Mouse (Mus musculus) limb, embryonic 14.5 days (tissue): ENCODE results near the gene Tk2. TPM values are rescaled to one million over a fixed set of nuclear protein-coding genes. Genes with fewer than 3 reads are reported as not detected.
A peak's percentile ranks its signal among the peaks of the same experiment; 100 is the strongest.

Experiments used
- ATAC-seq: fragments of 200-750 bp; cut with Nextera tagmentation; 2 replicates; pipeline ENCODE4 v1.8.0; 2017; ENCODE audit warnings: low read depth, moderate number of reproducible peaks, moderate TSS enrichment; ENCODE audit not compliant: low FRiP score
- DNase-seq: peaks from one replicate; pipeline ENCODE4 v3.0.0-alpha.2; 2015; ENCODE audit warnings: low spot score
- H3K27ac ChIP-seq: fragments of 300-500 bp; sonication (generic); replicated peaks from 2 replicates; pipeline ENCODE4 v1.5.1; 2014; ENCODE audit warnings: low read depth, mild to moderate bottlenecking, low read length, moderate library complexity, mixed read lengths
- H3K27me3 ChIP-seq: fragments of 300-500 bp; sonication (generic); 2 replicates; pipeline ENCODE4 v1.6.1; 2014; ENCODE audit warnings: low read length, mixed read lengths; ENCODE audit not compliant: control insufficient read depth, insufficient read depth
- H3K36me3 ChIP-seq: fragments of 300-500 bp; sonication (generic); 2 replicates; pipeline ENCODE4 v1.6.1; 2014; ENCODE audit warnings: mild to moderate bottlenecking, low read length, moderate library complexity, mixed read lengths; ENCODE audit not compliant: control insufficient read depth, insufficient read depth
- H3K4me1 ChIP-seq: fragments of 300-500 bp; sonication (generic); 2 replicates; pipeline ENCODE4 v1.6.1; 2014; ENCODE audit warnings: antibody characterized with exemption, low read length, mixed read lengths; ENCODE audit not compliant: control insufficient read depth, insufficient read depth
- H3K4me2 ChIP-seq: fragments of 300-500 bp; sonication (generic); replicated peaks from 2 replicates; pipeline ENCODE4 v1.6.1; 2014; ENCODE audit warnings: low read depth, mild to moderate bottlenecking, low read length, moderate library complexity; ENCODE audit not compliant: severe bottlenecking
- H3K4me3 ChIP-seq: fragments of 300-500 bp; sonication (generic); replicated peaks from 2 replicates; pipeline ENCODE4 v1.5.1; 2014; ENCODE audit warnings: low read length
- H3K9ac ChIP-seq: fragments of 300-500 bp; sonication (generic); 2 replicates; pipeline ENCODE4 v1.6.1; 2014; ENCODE audit warnings: mild to moderate bottlenecking, low read depth, low read length, moderate library complexity; ENCODE audit not compliant: severe bottlenecking
- H3K9me3 ChIP-seq: fragments of 300-500 bp; sonication (generic); 2 replicates; pipeline ENCODE4 v1.6.1; 2016; ENCODE audit warnings: low read length; ENCODE audit not compliant: control insufficient read depth
- POLR2A ChIP-seq: fragments of 200-500 bp; IDR thresholded peaks from 2 replicates; pipeline ENCODE4 v1.8.0; 2012; ENCODE audit warnings: inconsistent platforms, mild to moderate bottlenecking, moderate library complexity, borderline replicate concordance; ENCODE audit not compliant: insufficient read depth, insufficient read length; ENCODE audit errors: extremely low read depth
- WGBS: fragments of 180-500 bp; shearing (Covaris S2); extraction: QIAGEN DNeasy Blood & Tissue Kit; methylation state at CpG from one replicate; pipeline ENCODE4 v1.1.7; 2014; 5-methylcytosine and 5-hydroxymethylcytosine counted together
- polyA plus RNA-seq, 2 experiments: library from polyadenylated mRNA; depleted of rRNA in 1 of 2; stranded (reverse) in 1 of 2; unstranded in 1 of 2; fragments of >200 nt; fragmentation: Nextera tagmentation in 1 of 2; extraction: Ambion mirVana in 1 of 2; gene quantifications; 2 replicates each; pipeline versions ENCODE4 v1.2.1 to v1.2.3; 2012 to 2014

Tk2 gene
- polyA plus RNA-seq, 2 experiments = 18.5 to 19.2 TPM

DNA sequence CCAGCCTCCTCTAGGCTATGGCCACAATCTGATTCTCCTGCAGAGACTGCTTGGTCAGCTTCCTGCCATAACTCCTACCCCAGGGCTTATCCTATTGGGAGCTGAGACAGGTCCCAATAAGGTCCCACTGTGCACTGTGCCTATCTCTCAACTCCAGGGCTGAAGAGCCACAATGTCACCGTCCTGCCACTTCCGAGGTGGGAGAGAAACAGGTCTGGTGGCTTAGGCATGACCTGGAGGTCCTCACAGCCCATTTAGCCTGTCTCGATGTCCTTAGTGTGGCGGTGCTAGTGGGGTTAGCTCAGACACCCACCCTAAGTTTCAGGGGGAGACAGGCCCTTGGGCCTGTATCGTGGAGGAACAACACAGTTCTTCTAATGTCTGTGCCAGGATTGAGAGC, 30.8 kb downstream of the Tk2 start:
- Histone ChIP-seq H3K4me2 (no peak overlapping the region), H3K4me3 (no peak overlapping the region), H3K36me3 (no peaks in the 10 kb centered on the region), H3K9ac (no peak overlapping the region), H3K9me3 (no peaks in the 10 kb centered on the region), H3K4me1 (no peaks in the 10 kb centered on the region), H3K27ac (no peak overlapping the region), H3K27me3 (no peaks in the 10 kb centered on the region)
- DNase-seq = no peak
- no peak for TF ChIP-seq POLR2A
- whole genome bisulfite sequencing = 89% methylated on average over 5 of the region's 5 CpGs
- ATAC-seq = no peak

DNA sequence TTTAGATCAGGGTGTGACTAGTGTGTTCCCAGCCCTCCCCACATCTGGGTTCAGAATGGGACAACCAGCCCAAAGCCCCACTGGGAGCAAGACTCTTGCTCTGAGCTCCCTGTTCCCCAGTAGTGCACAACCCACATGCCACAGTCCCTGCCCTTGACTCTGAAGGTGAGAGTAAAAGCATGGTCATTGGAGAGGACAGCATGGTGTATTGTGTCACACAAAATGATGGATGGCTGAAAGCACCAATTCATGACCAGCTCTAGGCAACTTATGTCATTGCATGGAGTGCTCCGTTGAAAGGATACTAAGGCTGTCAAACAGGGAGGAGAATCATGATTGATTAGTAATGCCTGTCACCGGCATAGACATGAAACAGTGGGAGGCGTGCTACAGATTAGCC, 43.1 kb downstream of the Tk2 start:
- Histone ChIP-seq H3K27ac (no peak overlapping the region), H3K36me3 (no peaks in the 10 kb centered on the region), H3K4me2 (no peak overlapping the region), H3K4me3 (no peak overlapping the region), H3K9ac (no peak overlapping the region), H3K27me3 (no peaks in the 10 kb centered on the region), H3K9me3 (no peaks in the 10 kb centered on the region), H3K4me1 (no peaks in the 10 kb centered on the region)
- WGBS = 70% methylated on average over 3 of the region's 3 CpGs
- no peak for TF ChIP-seq POLR2A
- no peak for ATAC-seq
- DNase-seq = no peak

DNA sequence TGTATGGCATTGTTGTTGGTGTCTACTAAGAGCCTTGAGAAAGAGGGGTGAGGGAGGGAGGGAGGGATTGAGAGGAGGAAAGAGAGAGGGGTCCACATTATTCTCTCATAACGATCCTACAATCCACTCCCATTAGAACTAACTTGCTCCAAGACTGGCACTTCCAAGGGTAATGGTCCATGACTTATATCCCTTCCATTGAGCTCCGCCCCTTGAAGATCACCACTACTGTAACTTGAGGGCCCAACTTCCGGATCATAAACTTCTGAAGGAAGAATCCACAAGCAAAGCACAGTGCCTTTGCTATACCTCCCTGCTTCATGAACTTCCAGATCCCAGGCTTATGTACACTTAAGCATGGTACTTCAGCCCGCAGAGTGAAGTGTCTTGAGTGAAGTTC, 46.0 kb downstream of the Tk2 start:
- Histone ChIP-seq H3K4me1 (no peaks in the 10 kb centered on the region), H3K27ac (no peak overlapping the region), H3K36me3 (no peaks in the 10 kb centered on the region), H3K9ac (no peak overlapping the region), H3K27me3 (no peaks in the 10 kb centered on the region), H3K4me2 (no peak overlapping the region), H3K9me3 (no peaks in the 10 kb centered on the region), H3K4me3 (no peak overlapping the region)
- ATAC-seq = no peak
- DNase-seq = no peak
- WGBS = 82% methylated on average over 4 of the region's 4 CpGs
- no peak for TF ChIP-seq POLR2A

DNA sequence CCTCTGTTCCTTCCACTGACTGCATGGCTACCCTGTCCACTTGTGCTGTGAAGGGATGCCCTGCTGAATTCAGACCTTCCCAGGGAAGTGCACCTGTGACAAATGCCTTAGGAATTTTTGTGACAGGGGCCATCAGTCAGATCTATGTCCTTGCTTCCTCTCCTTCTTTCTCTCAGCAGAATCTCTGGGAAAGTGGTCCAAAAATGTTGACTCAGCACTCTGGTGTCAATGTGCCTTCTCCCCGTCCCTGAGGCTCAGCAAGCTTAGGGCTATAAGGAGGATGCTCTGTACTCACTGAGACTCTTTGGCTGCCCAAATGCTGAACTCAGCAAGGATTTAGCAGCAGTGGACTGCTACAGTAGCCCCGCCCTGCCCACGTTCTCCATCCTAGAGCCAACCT, 46.7 kb downstream of the Tk2 start:
- no peak for ATAC-seq
- no peaks in the 10 kb centered on the region for H3K27me3 ChIP-seq
- 61% methylated on average over 3 of the region's 3 CpGs for WGBS
- no peak for TF ChIP-seq POLR2A
- no peak overlapping the region for H3K4me2 ChIP-seq
- H3K36me3 ChIP-seq = no peaks in the 10 kb centered on the region
- no peaks in the 10 kb centered on the region for H3K9me3 ChIP-seq
- DNase-seq = no peak
- no peak overlapping the region for H3K4me3 ChIP-seq
- no peak overlapping the region for H3K9ac ChIP-seq
- H3K27ac ChIP-seq = no peak overlapping the region
- no peaks in the 10 kb centered on the region for H3K4me1 ChIP-seq

DNA sequence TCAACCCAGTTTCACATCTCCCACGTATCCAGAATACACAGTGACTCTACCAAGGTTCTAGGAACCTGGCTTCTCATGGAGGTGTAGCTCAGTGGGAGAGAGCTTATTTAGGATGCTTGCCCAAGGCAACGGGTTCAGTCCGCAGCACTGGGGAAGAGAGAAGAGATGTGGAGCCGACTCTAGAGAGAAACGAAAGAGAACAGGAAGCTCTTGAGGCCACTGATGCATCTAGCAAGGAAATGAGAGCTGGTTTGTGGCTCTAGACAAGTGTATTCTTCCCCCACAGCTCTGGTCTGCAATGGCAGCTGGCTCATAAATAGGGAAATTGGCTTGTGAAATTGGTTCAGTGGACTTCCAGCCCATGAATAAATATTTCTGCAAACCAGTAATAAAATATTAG, 48.6 kb downstream of the Tk2 start:
- H3K9ac ChIP-seq = no peak overlapping the region
- DNase-seq (no peak), ATAC-seq (no peak)
- no peaks in the 10 kb centered on the region for H3K4me1 ChIP-seq
- H3K4me2 ChIP-seq = no peak overlapping the region
- no peaks in the 10 kb centered on the region for H3K36me3 ChIP-seq
- H3K27me3 ChIP-seq = no peaks in the 10 kb centered on the region
- 81% methylated on average over 5 of the region's 5 CpGs for WGBS
- no peak overlapping the region for H3K4me3 ChIP-seq
- TF ChIP-seq POLR2A = no peak
- H3K9me3 ChIP-seq = no peaks in the 10 kb centered on the region
- no peak overlapping the region for H3K27ac ChIP-seq

DNA sequence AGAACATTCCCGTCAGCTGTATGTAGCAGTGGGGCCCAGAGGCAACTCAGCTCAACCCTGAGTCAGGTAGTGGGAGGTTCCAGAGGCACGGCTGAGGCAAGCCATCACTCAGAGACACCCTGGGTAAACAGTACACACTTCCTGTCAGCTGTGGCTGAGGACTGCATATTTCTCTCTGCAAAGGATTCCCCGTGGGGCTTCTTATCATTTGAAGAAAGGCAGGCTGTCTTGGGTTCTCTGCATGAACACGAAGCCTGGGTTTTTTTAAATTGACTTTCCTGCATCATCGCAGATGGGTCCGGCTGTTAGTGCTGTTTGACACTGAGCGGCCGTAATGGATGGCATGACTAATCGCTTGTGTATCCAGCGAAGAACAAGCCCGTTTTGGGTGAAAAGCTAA, 56.9 kb downstream of the Tk2 start:
- 52% methylated on average over 11 of the region's 11 CpGs for WGBS
- Histone ChIP-seq H3K9me3 (no peaks in the 10 kb centered on the region), H3K4me2 (no peak overlapping the region), H3K4me3 (no peak overlapping the region), H3K36me3 (no peaks in the 10 kb centered on the region), H3K4me1 (no peaks in the 10 kb centered on the region), H3K27ac (no peak overlapping the region), H3K27me3 (no peaks in the 10 kb centered on the region), H3K9ac (no peak overlapping the region)
- DNase-seq (peak; percentile 21), ATAC-seq (no peak)
- no peak for TF ChIP-seq POLR2A
